In genomic region chr6:145934001-145934696, GRCm38 (mm10) we compare ENCODE assay signal across 7 mouse cellular contexts. TPM values are rescaled to one million over a fixed set of nuclear protein-coding genes. Genes with fewer than 3 reads are reported as not detected.
DNase-seq lines count a peak whose midpoint lies in the region; ATAC-seq and TF ChIP-seq lines count a peak whose summit lies in the region.

No protein-coding gene starts in this region.

- peak overlapping the region; percentile 91 for H3K27ac ChIP-seq in embryonic facial prominence, embryonic 13.5 days
- H3K27ac ChIP-seq in heart, adult 2 months = peak overlapping the region; percentile 97
- peak overlapping the region; percentile 70 for H3K27ac ChIP-seq in kidney, adult 2 months (ENCODE audit: insufficient read depth, low read depth, low read length)
- H3K27ac ChIP-seq in limb, embryonic 10.5 days = peak overlapping the region; percentile 96
- H3K27ac ChIP-seq in midbrain, embryonic 12.5 days (replicated peaks) = peak overlapping the region; percentile 85
- H3K27ac ChIP-seq in stomach, embryonic 15.5 days = peak overlapping the region; percentile 83

- peak; percentile 44; the same call in 1 of the 2 replicates for TF ChIP-seq EP300 in heart, adult 2 months (IDR thresholded peaks at IDR 0.05; ENCODE audit: insufficient read depth, low read depth, low read length)

- no peaks in the 10 kb centered on the region for H3K36me3 ChIP-seq in embryonic facial prominence, embryonic 13.5 days
- peaks cover 2% of the 10 kb centered on the region; the same call in 1 of the 2 replicates for H3K36me3 ChIP-seq in heart, adult 2 months (ENCODE audit: control insufficient read depth, insufficient read depth, low read length)
- no peaks in the 10 kb centered on the region for H3K36me3 ChIP-seq in kidney, adult 2 months (ENCODE audit: control insufficient read depth, insufficient read depth, low read length)
- no peaks in the 10 kb centered on the region for H3K36me3 ChIP-seq in limb, embryonic 10.5 days
- H3K36me3 ChIP-seq in midbrain, embryonic 12.5 days = no peaks in the 10 kb centered on the region
- no peaks in the 10 kb centered on the region for H3K36me3 ChIP-seq in stomach, embryonic 15.5 days

- TF ChIP-seq POLR2A in brain, embryonic 14.5 days (IDR thresholded peaks at IDR 0.05; ENCODE audit: borderline replicate concordance, extremely low read depth, insufficient read depth, insufficient read length, poor library complexity, severe bottlenecking) = peak; percentile 67
- TF ChIP-seq POLR2A in heart, adult 2 months (IDR thresholded peaks at IDR 0.05; ENCODE audit: insufficient read depth, low read depth, low read length) = peak; percentile 92
- TF ChIP-seq POLR2A in kidney, adult 2 months (IDR thresholded peaks at IDR 0.05; ENCODE audit: low read depth, low read length) = peak; percentile 54

- peak overlapping the region; percentile 83 for H3K9ac ChIP-seq in embryonic facial prominence, embryonic 13.5 days
- peak overlapping the region; percentile 100 for H3K9ac ChIP-seq in heart, adult 2 months (ENCODE audit: low read depth, low read length)
- peak overlapping the region; percentile 65 for H3K9ac ChIP-seq in midbrain, embryonic 12.5 days (replicated peaks)
- peak overlapping the region; percentile 56 for H3K9ac ChIP-seq in stomach, embryonic 15.5 days

- ATAC-seq in embryonic facial prominence, embryonic 13.5 days (ENCODE audit: insufficient number of reproducible peaks, insufficient read depth, low FRiP score, low TSS enrichment, low read depth) = peak; percentile 83
- ATAC-seq in midbrain, embryonic 12.5 days (ENCODE audit: low FRiP score, low read depth) = peak; percentile 96
- ATAC-seq in stomach, embryonic 15.5 days (ENCODE audit: insufficient read depth, low FRiP score, low read depth) = peak; percentile 86

- intact Hi-C loops in heart, adult 2 months (cut with DNase I) = loop anchor here (1.0 to 2.0 kb wide), 2 partner anchors 68 to 77 kb away; no protein-coding TSS in a partner anchor

- H3K4me2 ChIP-seq in embryonic facial prominence, embryonic 13.5 days = peak overlapping the region; percentile 72
- H3K4me2 ChIP-seq in midbrain, embryonic 12.5 days (replicated peaks) = peak overlapping the region; percentile 69
- H3K4me2 ChIP-seq in stomach, embryonic 15.5 days = peak overlapping the region; percentile 73

- 6% methylated on average over 28 of the region's 28 CpGs for WGBS in embryonic facial prominence, embryonic 13.5 days
- 7% methylated on average over 28 of the region's 28 CpGs for WGBS in heart, adult 2 months
- WGBS in kidney, adult 2 months = 5% methylated on average over 28 of the region's 28 CpGs
- 15% methylated on average over 28 of the region's 28 CpGs for WGBS in limb, embryonic 10.5 days
- 5% methylated on average over 28 of the region's 28 CpGs for WGBS in midbrain, embryonic 12.5 days
- WGBS in stomach, embryonic 15.5 days = 9% methylated on average over 28 of the region's 28 CpGs

- peak; percentile 96 for DNase-seq in brain, embryonic 14.5 days (ENCODE audit: low read depth)
- peak; percentile 87 to 89 for DNase-seq in heart, adult 2 months
- DNase-seq in kidney, adult 2 months = peak; percentile 91
- peak; percentile 77 for DNase-seq in limb, embryonic 10.5 days (ENCODE audit: low spot score)

- no peak for TF ChIP-seq CTCF in brain, embryonic 14.5 days (IDR thresholded peaks at IDR 0.05; ENCODE audit: borderline replicate concordance, extremely low read depth, insufficient read depth, insufficient read length)
- no peak for TF ChIP-seq CTCF in heart, adult 2 months (IDR thresholded peaks at IDR 0.05)
- TF ChIP-seq CTCF in kidney, adult 2 months (conservative IDR thresholded peaks at IDR 0.05; ENCODE audit: insufficient read depth, insufficient read length, low read depth, low read length) = no peak

- H3K4me1 ChIP-seq in embryonic facial prominence, embryonic 13.5 days = peaks cover 23% of the 10 kb centered on the region
- peaks cover 2% of the 10 kb centered on the region for H3K4me1 ChIP-seq in heart, adult 2 months (ENCODE audit: control insufficient read depth, insufficient read depth, low read length)
- H3K4me1 ChIP-seq in kidney, adult 2 months (ENCODE audit: control insufficient read depth, insufficient read depth, low read length) = no peaks in the 10 kb centered on the region
- H3K4me1 ChIP-seq in limb, embryonic 10.5 days = peaks cover 18% of the 10 kb centered on the region
- H3K4me1 ChIP-seq in midbrain, embryonic 12.5 days = peaks cover 16% of the 10 kb centered on the region
- H3K4me1 ChIP-seq in stomach, embryonic 15.5 days = 0 out of 2 replicates have a peak, but pooled peaks cover 9% of the 10 kb centered on the region

- no peaks in the 10 kb centered on the region for H3K27me3 ChIP-seq in embryonic facial prominence, embryonic 13.5 days
- H3K27me3 ChIP-seq in heart, adult 2 months (ENCODE audit: control insufficient read depth, insufficient read depth, low read length) = no peaks in the 10 kb centered on the region
- no peaks in the 10 kb centered on the region for H3K27me3 ChIP-seq in kidney, adult 2 months (replicated peaks; ENCODE audit: control insufficient read depth, insufficient read depth, low read length)
- H3K27me3 ChIP-seq in limb, embryonic 10.5 days (ENCODE audit: low read depth, poor library complexity, severe bottlenecking) = no peaks in the 10 kb centered on the region
- H3K27me3 ChIP-seq in midbrain, embryonic 12.5 days = no peaks in the 10 kb centered on the region
- H3K27me3 ChIP-seq in stomach, embryonic 15.5 days (replicated peaks) = no peaks in the 10 kb centered on the region

- peak overlapping the region; percentile 49 for H3K4me3 ChIP-seq in embryonic facial prominence, embryonic 13.5 days
- H3K4me3 ChIP-seq in heart, adult 2 months = peak overlapping the region; percentile 68
- H3K4me3 ChIP-seq in kidney, adult 2 months (ENCODE audit: insufficient read depth, low read depth, low read length) = peak overlapping the region; percentile 88
- peak overlapping the region; percentile 54 for H3K4me3 ChIP-seq in limb, embryonic 10.5 days
- H3K4me3 ChIP-seq in midbrain, embryonic 12.5 days = peak overlapping the region; percentile 45
- peak overlapping the region; percentile 46 for H3K4me3 ChIP-seq in stomach, embryonic 15.5 days (replicated peaks)

- no peaks in the 10 kb centered on the region for H3K9me3 ChIP-seq in embryonic facial prominence, embryonic 13.5 days
- H3K9me3 ChIP-seq in limb, embryonic 10.5 days (replicated peaks) = no peaks in the 10 kb centered on the region
- no peaks in the 10 kb centered on the region for H3K9me3 ChIP-seq in midbrain, embryonic 12.5 days
- no peaks in the 10 kb centered on the region for H3K9me3 ChIP-seq in stomach, embryonic 15.5 days

- H3K79me2 ChIP-seq in heart, adult 2 months (replicated peaks; ENCODE audit: control insufficient read depth, insufficient read depth, low read length) = no peaks in the 10 kb centered on the region

RNA-seq across cellular contexts. Expression of gene Sspn, which starts 2.7 kb away (rescaled TPM):
- 0.98 and 2.2 TPM in 2 replicates for polyA plus RNA-seq in brain, embryonic 14.5 days (2012; rRNA removed)
- polyA plus RNA-seq in embryonic facial prominence, embryonic 13.5 days (2015; fragmentation: Nextera tagmentation; extraction: Ambion mirVana) = 12.5 and 15.6 TPM in 2 replicates
- total RNA-seq in heart, adult 2 months (2021) = 100 to 1,000 TPM; 104 to 114 TPM
- polyA plus RNA-seq in heart, adult 2 months (2012; rRNA removed) = 62.1 and 102 TPM in 2 replicates
- 2.4 and 2.9 TPM in 2 replicates for polyA plus RNA-seq in kidney, adult 2 months (2012; rRNA removed)
- polyA plus RNA-seq in limb, embryonic 10.5 days (2016; fragmentation: Nextera tagmentation; extraction: Ambion mirVana) = 1.9 and 4.6 TPM in 2 replicates
- 3.6 and 4.8 TPM in 2 replicates for polyA plus RNA-seq in midbrain, embryonic 12.5 days (2016; fragmentation: Nextera tagmentation; extraction: Ambion mirVana)
- polyA plus RNA-seq in stomach, embryonic 15.5 days (2015; fragmentation: Nextera tagmentation; extraction: Ambion mirVana) = 11.0 and 11.9 TPM in 2 replicates

Comparison
In these comparisons a context has a peak if more than half of its experiments do, and no peak if none do; other contexts are left out.
1. Peak in every context shown above with its lines: DNase-seq, ATAC-seq, H3K4me3 ChIP-seq and H3K27ac ChIP-seq.